Mouse (Mus musculus): ENCODE results near the gene Ott. TPM values are rescaled to one million over a fixed set of nuclear protein-coding genes. Genes with fewer than 3 reads are reported as not detected.
"Not testable (repeated sequence)": the region's sequence is repeated elsewhere in the genome, so short reads cannot be mapped to it uniquely, and the experiment has no call there.

Gene Ott
- not detected in 2 replicates for polyA plus RNA-seq (2015; fragmentation: Nextera tagmentation; extraction: Ambion mirVana)

GRCm38 (mm10) chrX:149073982-149074381, at the start of gene Ott:
Gene Ott (plus strand): TSS chrX:149074282.
- H3K9me3 ChIP-seq (replicated peaks); H3K9ac ChIP-seq; H3K4me2 ChIP-seq; H3K36me3 ChIP-seq; H3K4me3 ChIP-seq; ATAC-seq (replicated peaks; ENCODE audit: insufficient number of reproducible peaks, insufficient read depth, low FRiP score, low read depth); H3K4me1 ChIP-seq (replicated peaks); H3K27ac ChIP-seq; H3K27me3 ChIP-seq: not testable (repeated sequence)
- WGBS, result no CpG with 5 or more reads among the region's 5 CpGs

Other genes starting within 250 kb of the Ott start
- not detected in 2 replicates for gene Luzp4, start 216.6 kb upstream of the Ott start, polyA plus RNA-seq (2015; fragmentation: Nextera tagmentation; extraction: Ambion mirVana)
- not detected in 2 replicates for gene Gm15093, start 198.1 kb downstream of the Ott start, polyA plus RNA-seq (2015; fragmentation: Nextera tagmentation; extraction: Ambion mirVana)

All from heart, embryonic 15.5 days (tissue).